Mouse (Mus musculus) stomach, postnatal 0 days (tissue): ENCODE data around the gene Nkx2-4. TPM values are rescaled to one million over a fixed set of nuclear protein-coding genes. Genes with fewer than 3 reads are reported as not detected.

Experiments
- ATAC-seq: fragments of 200-750 bp; cut with Nextera tagmentation; 2 replicates; pipeline ENCODE4 v1.8.0; 2017; ENCODE audit not compliant: low FRiP score, low TSS enrichment
- DNase-seq: peaks from one replicate; pipeline ENCODE4 v3.0.0-alpha.2; 2016; ENCODE audit warnings: low spot score
- H3K27ac ChIP-seq: fragments of 300-500 bp; sonication (generic); replicated peaks from 2 replicates; pipeline ENCODE4 v1.5.1; 2014; ENCODE audit warnings: mild to moderate bottlenecking, control low read depth
- H3K27me3 ChIP-seq: fragments of 300-500 bp; sonication (generic); 2 replicates; pipeline ENCODE4 v1.6.1; 2014; ENCODE audit warnings: low read length; ENCODE audit not compliant: control insufficient read depth, insufficient read depth
- H3K36me3 ChIP-seq: fragments of 300-500 bp; sonication (generic); 2 replicates; pipeline ENCODE4 v1.6.1; 2014; ENCODE audit warnings: low read length, mixed read lengths; ENCODE audit not compliant: control insufficient read depth, insufficient read depth
- H3K4me1 ChIP-seq: fragments of 300-500 bp; sonication (generic); replicated peaks from 2 replicates; pipeline ENCODE4 v1.6.1; 2014; ENCODE audit warnings: antibody characterized with exemption; ENCODE audit not compliant: control insufficient read depth, insufficient read depth
- H3K4me2 ChIP-seq: fragments of 300-500 bp; sonication (generic); replicated peaks from 2 replicates; pipeline ENCODE4 v1.6.1; 2014; ENCODE audit warnings: low read depth, mild to moderate bottlenecking, control low read depth, moderate library complexity
- H3K4me3 ChIP-seq: fragments of 300-500 bp; sonication (generic); 2 replicates; pipeline ENCODE4 v1.5.1; 2014; ENCODE audit warnings: low read depth, low read length, control low read depth
- H3K9ac ChIP-seq: fragments of 300-500 bp; sonication (generic); 2 replicates; pipeline ENCODE4 v1.6.1; 2014; ENCODE audit warnings: mild to moderate bottlenecking, low read length, control low read depth, mixed read lengths
- H3K9me3 ChIP-seq: fragments of 300-500 bp; sonication (generic); 2 replicates; pipeline ENCODE4 v1.6.1; 2016; ENCODE audit warnings: low read length; ENCODE audit not compliant: control insufficient read depth
- CTCF ChIP-seq: IDR thresholded peaks from 2 replicates; pipeline ENCODE4 v1.5.1; 2016; ENCODE audit warnings: antibody characterized with exemption, low read depth, mild to moderate bottlenecking, moderate library complexity
- EP300 ChIP-seq: optimal IDR thresholded peaks from 2 replicates; pipeline ENCODE3; 2016; ENCODE audit warnings: antibody characterized with exemption
- WGBS: fragments of 180-500 bp; shearing (Covaris S2); extraction: QIAGEN DNeasy Blood & Tissue Kit; methylation state at CpG from one replicate; pipeline ENCODE4 v1.1.7; 2014; 5-methylcytosine and 5-hydroxymethylcytosine counted together
- polyA plus RNA-seq: library from polyadenylated mRNA; unstranded; fragments of >200 nt; fragmentation: Nextera tagmentation; extraction: Ambion mirVana; gene quantifications from 2 replicates; pipeline ENCODE4 v1.2.1, GENCODE M21; 2015

Nkx2-4 gene
- polyA plus RNA-seq, 1 experiment from 2014 or later, result not detected

- 83% methylated on average over 1 of the region's 1 CpGs for WGBS
- H3K9ac ChIP-seq, result no peak overlapping the region
- no peak for TF ChIP-seq EP300
- no peak for TF ChIP-seq CTCF
- H3K4me1 ChIP-seq, result no peaks in the 10 kb centered on the region
- no peak for DNase-seq
- no peak for ATAC-seq
- H3K4me2 ChIP-seq, result no peak overlapping the region
- H3K9me3 ChIP-seq, result no peaks in the 10 kb centered on the region
- H3K4me3 ChIP-seq, result no peak overlapping the region
- H3K36me3 ChIP-seq, result peaks cover 2% of the 10 kb centered on the region; the same call in 1 of the 2 replicates
- no peak overlapping the region for H3K27ac ChIP-seq
- no peaks in the 10 kb centered on the region for H3K27me3 ChIP-seq
These were observed 17.6 kb downstream of the Nkx2-4 start for GRCm38 (mm10) chr2:147067480-147068246.

- Histone ChIP-seq H3K9me3 (no peaks in the 10 kb centered on the region), H3K36me3 (no peaks in the 10 kb centered on the region)
- no peak for ATAC-seq
These were observed 31.9 kb downstream of the Nkx2-4 start for GRCm38 (mm10) chr2:147053229-147053892.

GRCm38 (mm10) chr2:147047051-147047450 is 38.2 kb downstream of the Nkx2-4 start:
- no peak overlapping the region for H3K9ac ChIP-seq
- H3K4me1 ChIP-seq, result no peaks in the 10 kb centered on the region
- 82% methylated on average over 3 of the region's 3 CpGs for WGBS
- H3K36me3 ChIP-seq, result no peaks in the 10 kb centered on the region
- H3K27me3 ChIP-seq, result no peaks in the 10 kb centered on the region
- no peak overlapping the region for H3K4me2 ChIP-seq
- TF ChIP-seq EP300 (no peak), CTCF (no peak)
- ATAC-seq (no peak), DNase-seq (no peak)
- no peak overlapping the region for H3K4me3 ChIP-seq
- no peak overlapping the region for H3K27ac ChIP-seq
- H3K9me3 ChIP-seq, result no peaks in the 10 kb centered on the region

More at GRCm38 (mm10) chr2:147053229-147053892, 31.9 kb downstream of the Nkx2-4 start:
- 71% methylated on average over 2 of the region's 2 CpGs for WGBS
- Histone ChIP-seq H3K4me3 (no peak overlapping the region), H3K27ac (no peak overlapping the region), H3K9ac (no peak overlapping the region), H3K27me3 (no peaks in the 10 kb centered on the region), H3K4me1 (no peaks in the 10 kb centered on the region), H3K4me2 (no peak overlapping the region)
- TF ChIP-seq CTCF (no peak), EP300 (no peak)
- no peak for DNase-seq

GRCm38 (mm10) chr2:147035864-147036263 is 49.4 kb downstream of the Nkx2-4 start:
- WGBS, result 98% methylated on average over 2 of the region's 2 CpGs
- no peak overlapping the region for H3K4me2 ChIP-seq
- H3K4me3 ChIP-seq, result no peak overlapping the region
- no peak overlapping the region for H3K9ac ChIP-seq
- ATAC-seq (no peak), DNase-seq (no peak)
- 0 out of 2 replicates have a peak, but pooled peaks cover 6% of the 10 kb centered on the region for H3K36me3 ChIP-seq
- H3K27ac ChIP-seq, result no peak overlapping the region
- H3K9me3 ChIP-seq, result no peaks in the 10 kb centered on the region
- no peaks in the 10 kb centered on the region for H3K4me1 ChIP-seq
- TF ChIP-seq CTCF, result no peak
- no peak for TF ChIP-seq EP300
- no peaks in the 10 kb centered on the region for H3K27me3 ChIP-seq

Other genes starting within 250 kb of the Nkx2-4 start
- gene Kiz, start 229.6 kb downstream of the Nkx2-4 start, polyA plus RNA-seq, result 11.7 and 13.3 TPM in 2 replicates
- 37.7 and 37.8 TPM in 2 replicates for gene Xrn2, start 72.4 kb downstream of the Nkx2-4 start, polyA plus RNA-seq
- gene Nkx2-2, start 108.8 kb upstream of the Nkx2-4 start, polyA plus RNA-seq, result 0.47 and 0.64 TPM in 2 replicates